Mouse (Mus musculus): ENCODE data around the gene Nectin2.

DNA sequence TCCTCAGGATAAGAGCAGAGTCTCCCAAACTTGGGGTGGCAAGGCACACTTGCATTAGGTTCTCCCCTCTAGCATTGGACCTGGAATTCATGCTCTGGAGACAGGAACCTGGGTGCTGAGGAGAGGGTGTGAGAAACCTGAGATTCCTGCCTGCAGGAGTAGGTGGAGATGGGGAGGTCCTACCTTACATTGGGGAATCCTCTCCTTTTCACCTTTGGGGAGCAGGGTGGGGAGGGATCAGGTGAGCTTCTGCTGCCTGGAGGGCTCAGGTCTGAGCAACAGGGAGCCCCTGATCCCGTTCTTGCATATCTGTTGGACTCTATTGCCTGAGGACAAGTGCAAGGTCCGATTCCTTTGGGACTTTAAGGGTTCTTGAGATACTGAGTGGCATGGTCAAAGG, 33.5 kb downstream of the Nectin2 start:
- TF ChIP-seq CTCF (IDR thresholded peaks at IDR 0.05; ENCODE audit: low read depth, low read length) = no peak
- TF ChIP-seq POLR2A (IDR thresholded peaks at IDR 0.05; ENCODE audit: borderline replicate concordance, low read depth, low read length) = no peak
